Mouse (Mus musculus) adrenal gland, postnatal 4 days (tissue): Measurements from ENCODE around the gene Nebl. TPM values are rescaled to one million over a fixed set of nuclear protein-coding genes. Genes with fewer than 3 reads are reported as not detected.

ENCODE experiments used
- DNase-seq, 2 experiments: peaks; one replicate each; pipeline ENCODE4 v3.0.0; 2021 to 2022; ENCODE audit warnings: low spot score in 2 of 2, mixed read lengths in 2 of 2
- total RNA-seq, 2 experiments: library from RNA; stranded (reverse); gene quantifications; 2 replicates each; pipeline ENCODE4 v1.2.3; 2021

Nebl gene
- total RNA-seq, 2 experiments from 2014 or later, result 7.9 to 10.2 TPM

GRCm38 (mm10) chr2:17524205-17524978 lies 206.9 kb downstream of the Nebl start:
- DNase-seq, result no peak

GRCm38 (mm10) chr2:17523791-17524190 lies 207.5 kb downstream of the Nebl start:
- no peak for DNase-seq

GRCm38 (mm10) chr2:17515686-17516085 lies 215.6 kb downstream of the Nebl start:
- DNase-seq, result no peak

- DNase-seq, result no peak
These were observed 216.5 kb downstream of the Nebl start for GRCm38 (mm10) chr2:17514765-17515164.

- no peak for DNase-seq
These were observed 221.3 kb downstream of the Nebl start for GRCm38 (mm10) chr2:17509942-17510341.

- DNase-seq, result no peak
These were observed 223.9 kb downstream of the Nebl start for GRCm38 (mm10) chr2:17507362-17507761.

- no peak for DNase-seq
These were observed 227.0 kb downstream of the Nebl start for GRCm38 (mm10) chr2:17504115-17504774.

- no peak for DNase-seq
These were observed 230.2 kb downstream of the Nebl start for GRCm38 (mm10) chr2:17501075-17501474.

GRCm38 (mm10) chr2:17465517-17466174 lies 265.6 kb downstream of the Nebl start:
- DNase-seq, result no peak

GRCm38 (mm10) chr2:17460434-17460833 lies 270.8 kb downstream of the Nebl start:
- no peak for DNase-seq

GRCm38 (mm10) chr2:17453676-17454075 lies 277.6 kb downstream of the Nebl start:
- DNase-seq, result no peak

GRCm38 (mm10) chr2:17448341-17448740 lies 282.9 kb downstream of the Nebl start:
- no peak for DNase-seq

- no peak for DNase-seq
These were observed 287.7 kb downstream of the Nebl start for GRCm38 (mm10) chr2:17443581-17443980.

- no peak for DNase-seq
These were observed 292.9 kb downstream of the Nebl start for GRCm38 (mm10) chr2:17438317-17438716.

GRCm38 (mm10) chr2:17436739-17437440 lies 294.4 kb downstream of the Nebl start:
- DNase-seq, result no peak

- no peak for DNase-seq
These were observed 296.0 kb downstream of the Nebl start for GRCm38 (mm10) chr2:17435217-17435616.

- DNase-seq, result no peak
These were observed 302.2 kb downstream of the Nebl start for GRCm38 (mm10) chr2:17429028-17429427.

GRCm38 (mm10) chr2:17428156-17428555 lies 303.1 kb downstream of the Nebl start:
- DNase-seq, result no peak

GRCm38 (mm10) chr2:17422967-17423366 lies 308.3 kb downstream of the Nebl start:
- no peak for DNase-seq

- DNase-seq, result no peak
These were observed 315.9 kb downstream of the Nebl start for GRCm38 (mm10) chr2:17415347-17415746.

GRCm38 (mm10) chr2:17414324-17414723 lies 316.9 kb downstream of the Nebl start:
- no peak for DNase-seq
